Mouse (Mus musculus): ENCODE measurements at regions not wholly inside any gene's neighbourhood (a gene's known extent, or its start where the extent isn't known, plus 50 kb on each side); places are given as distances from the start of the nearest gene placed in this dataset.

- no peak for DNase-seq (ENCODE audit: low read depth)
These were observed 231.4 kb upstream of the Chd6 start for GRCm38 (mm10) chr2:161340291-161340690.

GRCm38 (mm10) chr2:161339327-161340001 is 230.6 kb upstream of the Chd6 start:
- no peak for DNase-seq (ENCODE audit: low read depth)

GRCm38 (mm10) chr2:161338953-161339326 is 230.1 kb upstream of the Chd6 start:
- no peak for DNase-seq (ENCODE audit: low read depth)

GRCm38 (mm10) chr2:161332653-161333052 is 223.8 kb upstream of the Chd6 start:
- DNase-seq (ENCODE audit: low read depth), result no peak

- no peak for DNase-seq (ENCODE audit: low read depth)
These were observed 223.0 kb upstream of the Chd6 start for GRCm38 (mm10) chr2:161331850-161332365.

- DNase-seq (ENCODE audit: low read depth), result no peak
These were observed 193.9 kb upstream of the Chd6 start for GRCm38 (mm10) chr2:161302796-161303195.

GRCm38 (mm10) chr2:161268861-161269413 is 160.1 kb upstream of the Chd6 start:
- DNase-seq (ENCODE audit: low read depth), result no peak

GRCm38 (mm10) chr2:161266476-161266875 is 157.6 kb upstream of the Chd6 start:
- DNase-seq (ENCODE audit: low read depth), result no peak

- no peak for DNase-seq (ENCODE audit: low read depth)
These were observed 156.3 kb upstream of the Chd6 start for GRCm38 (mm10) chr2:161265211-161265610.

- DNase-seq (ENCODE audit: low read depth), result no peak
These were observed 143.9 kb upstream of the Chd6 start for GRCm38 (mm10) chr2:161252761-161253160.

- no peak for DNase-seq (ENCODE audit: low read depth)
These were observed 132.8 kb upstream of the Chd6 start for GRCm38 (mm10) chr2:161241665-161242064.

GRCm38 (mm10) chr2:161237280-161237819 is 128.5 kb upstream of the Chd6 start:
- no peak for DNase-seq (ENCODE audit: low read depth)

GRCm38 (mm10) chr2:161233155-161233741 is 124.4 kb upstream of the Chd6 start:
- DNase-seq (ENCODE audit: low read depth), result no peak

GRCm38 (mm10) chr2:161231405-161231804 is 122.5 kb upstream of the Chd6 start:
- DNase-seq (ENCODE audit: low read depth), result no peak

GRCm38 (mm10) chr2:161215736-161216135 is 106.9 kb upstream of the Chd6 start:
- no peak for DNase-seq (ENCODE audit: low read depth)

- peak; percentile 61 for DNase-seq (ENCODE audit: low read depth)
These were observed 106.0 kb upstream of the Chd6 start for GRCm38 (mm10) chr2:161214681-161215458.

GRCm38 (mm10) chr2:161212322-161212882 is 103.5 kb upstream of the Chd6 start:
- DNase-seq (ENCODE audit: low read depth), result no peak

- DNase-seq (ENCODE audit: low read depth), result no peak
These were observed 88.0 kb upstream of the Chd6 start for GRCm38 (mm10) chr2:161196713-161197372.

- no peak for DNase-seq (ENCODE audit: low read depth)
These were observed 78.6 kb upstream of the Chd6 start for GRCm38 (mm10) chr2:161187516-161187915.

GRCm38 (mm10) chr2:161185122-161185521 is 76.2 kb upstream of the Chd6 start:
- peak; percentile 42 for DNase-seq (ENCODE audit: low read depth)

- peak; percentile 23 for DNase-seq (ENCODE audit: low read depth)
These were observed 68.6 kb upstream of the Chd6 start for GRCm38 (mm10) chr2:161177355-161178021.
